Mouse (Mus musculus) small intestine, adult 2 months (tissue): ENCODE measurements around the gene A630076J17Rik. TPM values are rescaled to one million over a fixed set of nuclear protein-coding genes. Genes with fewer than 3 reads are reported as not detected.

Experiments used
- H3K27ac ChIP-seq: fragments of 200-500 bp; 2 replicates; pipeline ENCODE4 v1.5.1; 2012; ENCODE audit warnings: low read depth, low read length, control low read depth, inconsistent platforms; ENCODE audit not compliant: insufficient read depth
- H3K27me3 ChIP-seq: fragments of 200-500 bp; 2 replicates; pipeline ENCODE4 v1.6.1; 2012; ENCODE audit warnings: mild to moderate bottlenecking, moderate library complexity, low read length, inconsistent platforms; ENCODE audit not compliant: control insufficient read depth, insufficient read depth
- H3K36me3 ChIP-seq: fragments of 200-500 bp; 2 replicates; pipeline ENCODE4 v1.6.1; 2012; ENCODE audit warnings: mild to moderate bottlenecking, low read length, control low read depth, inconsistent platforms; ENCODE audit not compliant: control insufficient read depth, insufficient read depth
- H3K4me1 ChIP-seq: fragments of 200-500 bp; 2 replicates; pipeline ENCODE4 v1.6.1; 2012; ENCODE audit warnings: low read length, inconsistent platforms, mixed read lengths; ENCODE audit not compliant: control insufficient read depth, insufficient read depth, insufficient read length
- H3K4me3 ChIP-seq: fragments of 200-500 bp; 2 replicates; pipeline ENCODE4 v1.5.1; 2012; ENCODE audit warnings: low read depth, mild to moderate bottlenecking, control low read depth, inconsistent platforms, low read length, moderate library complexity
- CTCF ChIP-seq: fragments of 200-500 bp; IDR thresholded peaks from 2 replicates; pipeline ENCODE4 v1.5.1; 2012; ENCODE audit warnings: low read depth, mild to moderate bottlenecking, control low read depth, inconsistent platforms, low read length, moderate library complexity, mixed read lengths; ENCODE audit not compliant: insufficient replicate concordance, insufficient read length; ENCODE audit errors: extremely low read depth
- POLR2A ChIP-seq: fragments of 200-500 bp; IDR thresholded peaks from 2 replicates; pipeline ENCODE4 v1.6.1; 2012; ENCODE audit warnings: low read depth, mild to moderate bottlenecking, control low read depth, inconsistent platforms, low read length, moderate library complexity
- WGBS: fragments of 180-500 bp; shearing (Covaris S2); methylation state at CpG from one replicate; pipeline ENCODE4 v1.1.7; 2018; 5-methylcytosine and 5-hydroxymethylcytosine counted together
- polyA plus RNA-seq: library from polyadenylated mRNA; depleted of rRNA; stranded (reverse); fragments of >200 nt; gene quantifications from 2 replicates; pipeline ENCODE4 v1.2.3, GENCODE M21; 2012

The A630076J17Rik gene
- polyA plus RNA-seq, 1 experiment: not detected

DNA sequence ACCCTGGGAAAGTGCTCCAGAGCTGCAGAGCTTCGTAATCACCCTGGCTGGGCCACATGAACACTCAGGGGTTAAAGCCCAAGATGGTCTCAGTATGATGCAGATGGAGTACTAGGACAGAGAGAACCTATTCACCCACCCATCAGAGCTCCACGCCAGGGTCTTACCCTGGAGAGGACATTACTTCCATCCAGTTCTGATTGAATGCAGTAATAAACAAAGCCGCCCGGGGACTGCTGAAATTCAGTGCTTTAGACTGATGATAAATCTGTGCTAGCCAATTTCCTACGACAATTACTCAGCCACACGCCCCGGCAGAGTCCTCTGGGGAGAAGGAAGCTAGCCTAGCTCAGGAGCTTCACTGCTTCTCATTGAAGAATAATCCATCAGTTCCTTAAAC lies 26.3 kb downstream of the A630076J17Rik start:
- H3K36me3 ChIP-seq: no peaks in the 10 kb centered on the region
- no peak overlapping the region for H3K4me3 ChIP-seq
- no peak overlapping the region for H3K27ac ChIP-seq
- no peaks in the 10 kb centered on the region for H3K4me1 ChIP-seq
- no peak for TF ChIP-seq POLR2A
- TF ChIP-seq CTCF: no peak
- H3K27me3 ChIP-seq: 0 out of 2 replicates have a peak, but pooled peaks cover 3% of the 10 kb centered on the region
- 61% methylated on average over 7 of the region's 7 CpGs for WGBS

DNA sequence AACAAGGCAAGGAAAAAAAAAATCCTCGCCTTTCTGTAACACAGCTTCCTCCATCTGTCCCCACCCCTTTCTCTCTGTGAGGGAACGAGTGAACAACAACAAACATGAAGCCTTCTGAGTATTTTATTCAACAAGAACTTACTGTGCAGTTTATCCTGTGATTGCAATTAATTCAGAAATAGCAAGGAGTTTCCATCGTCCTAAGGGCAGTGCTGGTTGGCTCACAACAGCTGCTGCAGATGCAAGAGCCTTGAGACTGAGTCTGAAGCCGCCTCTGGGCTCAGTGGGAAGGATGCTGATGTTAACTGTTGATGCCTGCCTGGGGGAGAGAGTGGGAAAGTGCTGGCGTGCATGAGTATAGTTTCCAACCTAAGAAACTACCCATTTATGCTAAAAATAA lies 27.5 kb downstream of the A630076J17Rik start:
- Histone ChIP-seq H3K4me3 (no peak overlapping the region), H3K4me1 (no peaks in the 10 kb centered on the region), H3K27ac (no peak overlapping the region), H3K36me3 (no peaks in the 10 kb centered on the region), H3K27me3 (0 out of 2 replicates have a peak, but pooled peaks cover 3% of the 10 kb centered on the region)
- WGBS: 61% methylated on average over 5 of the region's 5 CpGs
- TF ChIP-seq CTCF: no peak
- no peak for TF ChIP-seq POLR2A

DNA sequence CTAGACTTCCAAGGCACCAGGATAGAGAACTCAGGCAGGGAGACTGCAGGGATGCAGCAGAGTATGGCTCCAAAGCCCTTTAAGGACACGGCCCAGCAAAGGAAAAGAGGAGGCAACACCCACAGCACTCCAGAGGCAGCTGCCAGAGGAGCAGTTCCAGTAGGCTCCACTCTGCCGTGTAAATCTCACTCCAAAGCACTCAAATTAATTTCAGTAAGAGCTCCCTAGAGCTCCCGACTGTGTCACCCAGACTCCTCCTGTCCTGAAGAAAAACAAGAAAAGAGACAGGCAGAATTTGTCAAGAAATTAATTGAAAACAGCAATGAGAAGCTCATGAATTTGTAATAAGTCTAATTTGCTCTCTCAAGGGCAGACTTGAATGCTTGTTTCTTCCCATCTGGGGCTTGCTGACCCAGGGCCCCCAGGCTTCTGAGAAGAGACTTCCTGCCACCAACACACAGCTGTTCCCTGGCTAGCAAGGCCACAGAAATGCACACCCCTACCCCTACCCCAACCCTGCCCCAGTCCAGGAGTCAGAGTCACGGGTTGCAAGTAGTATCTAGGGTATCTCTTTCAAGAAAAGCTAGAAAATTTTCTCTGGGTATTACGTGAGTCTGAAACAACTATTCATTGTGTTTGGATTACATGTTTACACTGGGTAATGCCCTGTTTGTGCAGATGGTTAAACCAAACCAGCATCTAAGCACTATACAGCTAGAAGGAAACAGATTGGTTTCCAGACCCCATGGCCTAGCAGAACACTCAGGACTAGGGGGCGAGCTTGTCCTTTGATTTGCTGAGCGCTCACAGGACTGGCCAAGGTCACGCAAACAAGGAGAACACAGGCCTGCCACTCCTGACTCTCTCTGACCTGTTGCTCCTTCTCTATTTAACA lies 30.8 kb downstream of the A630076J17Rik start:
- Histone ChIP-seq H3K27me3 (no peaks in the 10 kb centered on the region), H3K27ac (0 out of 2 replicates have a peak overlapping the region, but pooled peaks have one; percentile 9), H3K4me1 (no peaks in the 10 kb centered on the region), H3K36me3 (no peaks in the 10 kb centered on the region), H3K4me3 (no peak overlapping the region)
- WGBS: 63% methylated on average over 8 of the region's 8 CpGs
- no peak for TF ChIP-seq POLR2A
- TF ChIP-seq CTCF: no peak

DNA sequence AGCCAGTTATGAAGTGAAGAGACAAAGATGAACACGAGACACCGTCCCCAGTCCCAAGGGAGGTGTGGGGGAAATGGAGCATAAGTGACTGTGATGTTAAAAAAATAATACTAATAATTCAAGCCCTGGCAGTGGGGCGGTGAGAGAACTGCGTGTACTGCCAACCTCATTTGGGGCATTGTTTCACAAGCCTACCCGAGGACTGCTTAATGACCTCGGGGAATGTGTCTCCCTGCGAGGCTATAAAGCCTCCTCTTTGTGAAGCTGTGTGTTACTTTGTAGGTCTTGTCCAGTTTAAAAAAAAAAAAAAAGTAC lies 31.4 kb downstream of the A630076J17Rik start:
- H3K36me3 ChIP-seq: no peaks in the 10 kb centered on the region
- no peaks in the 10 kb centered on the region for H3K27me3 ChIP-seq
- H3K4me1 ChIP-seq: no peaks in the 10 kb centered on the region
- 54% methylated on average over 7 of the region's 7 CpGs for WGBS
- no peak overlapping the region for H3K4me3 ChIP-seq
- TF ChIP-seq CTCF (no peak), POLR2A (no peak)
- H3K27ac ChIP-seq: no peak overlapping the region

DNA sequence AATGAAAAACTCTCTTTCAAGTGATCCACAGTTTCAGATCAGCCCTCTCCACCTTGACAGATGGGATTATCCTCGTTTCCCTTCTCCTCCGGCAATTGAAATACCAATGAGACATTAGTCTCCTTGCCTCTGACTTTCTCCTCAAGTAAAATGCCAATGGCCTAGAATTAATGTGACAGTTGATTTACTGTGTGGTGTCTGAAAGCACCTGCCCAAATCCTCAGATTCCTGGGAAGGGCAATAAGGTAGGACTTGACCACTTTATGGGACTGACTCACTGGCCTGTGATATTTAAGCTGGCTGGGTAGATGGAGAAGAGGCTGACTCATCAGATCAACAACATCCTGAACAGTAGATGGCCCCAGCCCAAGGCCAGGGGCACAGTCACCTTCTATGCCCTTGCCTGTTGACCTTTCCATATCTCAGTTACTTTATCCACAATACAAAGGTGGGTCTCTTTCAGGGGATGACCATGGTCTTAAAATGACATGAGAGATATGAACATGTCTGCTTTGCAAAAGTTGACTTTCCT lies 36.5 kb downstream of the A630076J17Rik start:
- H3K27ac ChIP-seq: no peak overlapping the region
- WGBS: 49% methylated on average over 2 of the region's 2 CpGs
- no peaks in the 10 kb centered on the region for H3K4me1 ChIP-seq
- no peak for TF ChIP-seq CTCF
- TF ChIP-seq POLR2A: no peak
- no peak overlapping the region for H3K4me3 ChIP-seq
- no peaks in the 10 kb centered on the region for H3K36me3 ChIP-seq
- H3K27me3 ChIP-seq: no peaks in the 10 kb centered on the region

DNA sequence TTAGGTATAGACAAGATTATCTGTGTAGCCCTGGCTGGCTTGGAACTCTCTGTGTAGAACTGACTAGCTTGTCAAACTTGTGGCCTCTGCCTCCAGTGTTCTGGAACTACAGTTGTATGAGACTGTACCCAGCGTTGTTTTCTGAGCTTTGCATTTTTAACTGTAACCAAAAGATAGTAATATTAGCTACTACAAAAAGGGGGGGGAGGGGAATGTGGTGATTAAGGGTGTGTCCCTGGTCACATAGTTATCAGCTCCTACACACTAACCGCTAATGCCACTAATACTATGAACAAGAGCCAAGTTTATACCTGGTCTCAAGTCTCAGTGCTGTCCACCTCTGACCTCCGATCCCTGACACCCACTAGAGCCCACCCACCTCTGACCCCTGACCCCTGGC lies 42.0 kb downstream of the A630076J17Rik start:
- TF ChIP-seq CTCF: no peak
- TF ChIP-seq POLR2A: no peak
- no peaks in the 10 kb centered on the region for H3K27me3 ChIP-seq
- H3K36me3 ChIP-seq: no peaks in the 10 kb centered on the region
- 67% methylated on average over 3 of the region's 3 CpGs for WGBS
- no peak overlapping the region for H3K27ac ChIP-seq
- H3K4me3 ChIP-seq: no peak overlapping the region
- H3K4me1 ChIP-seq: no peaks in the 10 kb centered on the region

DNA sequence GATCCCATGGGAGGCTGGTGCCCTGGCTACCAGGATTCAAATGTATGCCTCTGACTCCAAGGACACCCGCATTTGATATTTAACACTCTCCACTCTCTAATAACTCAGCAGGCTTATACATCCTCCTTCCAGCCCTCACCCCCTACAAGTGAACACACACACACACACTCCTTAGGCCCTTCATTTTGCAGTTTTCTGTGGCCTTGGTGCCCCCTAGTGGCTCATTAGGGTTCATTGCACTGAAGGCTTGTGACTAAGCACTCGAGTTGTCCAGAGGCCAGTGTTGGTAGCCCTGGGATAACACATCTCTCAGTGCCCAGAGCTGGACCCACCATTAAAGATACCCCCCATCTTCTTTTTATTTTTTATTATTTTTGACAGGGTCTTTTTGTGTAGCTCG lies 43.4 kb downstream of the A630076J17Rik start:
- WGBS: 9% methylated on average over 3 of the region's 3 CpGs
- TF ChIP-seq POLR2A (no peak), CTCF (peak; percentile 89; the same call in 1 of the 2 replicates)
- Histone ChIP-seq H3K4me1 (no peaks in the 10 kb centered on the region; the same call in 1 of the 2 replicates), H3K27me3 (no peaks in the 10 kb centered on the region), H3K4me3 (no peak overlapping the region), H3K36me3 (no peaks in the 10 kb centered on the region), H3K27ac (no peak overlapping the region)
